Mouse (Mus musculus) cerebellum, adult 2 months (tissue): ENCODE measurements around the gene Anp32e. TPM values are rescaled to one million over a fixed set of nuclear protein-coding genes. Genes with fewer than 3 reads are reported as not detected.

Experiments
- DNase-seq, 2 experiments: peaks; one replicate each; pipeline ENCODE4 v3.0.0; 2021
- H3K27ac ChIP-seq: fragments of 200-500 bp; 2 replicates; pipeline ENCODE4 v1.5.1; 2012; ENCODE audit warnings: low read length, control low read depth, inconsistent platforms; ENCODE audit not compliant: insufficient read depth
- H3K27me3 ChIP-seq: fragments of 200-500 bp; 2 replicates; pipeline ENCODE4 v1.6.1; 2012; ENCODE audit warnings: inconsistent platforms, mild to moderate bottlenecking, low read length, moderate library complexity; ENCODE audit not compliant: control insufficient read depth, insufficient read depth
- H3K4me1 ChIP-seq: fragments of 200-500 bp; 2 replicates; pipeline ENCODE4 v1.6.1; 2011; ENCODE audit warnings: low read length; ENCODE audit not compliant: control insufficient read depth, insufficient read depth
- H3K4me3 ChIP-seq: fragments of 200-500 bp; replicated peaks from 2 replicates; pipeline ENCODE3; 2011; ENCODE audit warnings: mild to moderate bottlenecking, low read depth, low read length, control low read depth; ENCODE audit not compliant: insufficient read depth
- CTCF ChIP-seq: fragments of 200-500 bp; IDR thresholded peaks from 2 replicates; pipeline ENCODE4 v1.5.1; 2011; ENCODE audit warnings: low read depth, mild to moderate bottlenecking, control low read depth, low read length, moderate library complexity, borderline replicate concordance; ENCODE audit not compliant: insufficient read depth
- POLR2A ChIP-seq: fragments of 200-500 bp; IDR thresholded peaks from 2 replicates; pipeline ENCODE4 v1.6.1; 2011; ENCODE audit warnings: low read length, control low read depth, borderline replicate concordance; ENCODE audit not compliant: insufficient read depth
- WGBS: fragments of 180-500 bp; shearing (Covaris S2); methylation state at CpG from one replicate; pipeline ENCODE4 v1.1.7; 2018; 5-methylcytosine and 5-hydroxymethylcytosine counted together
- polyA plus RNA-seq: library from polyadenylated mRNA; depleted of rRNA; stranded (reverse); fragments of >200 nt; gene quantifications from 2 replicates; pipeline ENCODE4 v1.2.3, GENCODE M21; 2012

The Anp32e gene
- polyA plus RNA-seq, 1 experiment = 70.4 TPM

DNA sequence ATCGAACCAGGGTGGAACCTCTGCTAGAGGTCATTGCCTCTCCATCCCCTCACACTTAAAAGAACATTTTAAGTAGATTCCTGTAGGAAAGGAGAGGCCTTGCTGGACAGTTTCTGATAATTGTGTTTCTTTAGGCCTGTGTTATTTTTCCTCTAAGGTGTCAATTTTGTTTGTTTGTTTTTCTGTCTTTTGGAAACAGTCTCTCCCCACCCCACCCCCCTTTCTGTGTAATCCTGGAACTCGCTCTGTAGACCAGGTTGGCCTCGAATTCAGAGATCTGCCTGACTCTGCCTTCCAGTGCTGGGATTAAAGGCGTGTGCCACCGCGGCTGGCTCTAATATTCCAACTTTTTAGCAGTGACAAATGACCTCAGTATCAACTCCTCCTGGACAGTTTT, 787 bp upstream of the Anp32e start:
- TF ChIP-seq CTCF (no peak), POLR2A (no peak)
- 74% methylated on average over 6 of the region's 6 CpGs for WGBS
- no peak for DNase-seq
- Histone ChIP-seq H3K27me3 (no peaks in the 10 kb centered on the region), H3K27ac (no peak overlapping the region), H3K4me3 (peak overlapping the region; percentile 80), H3K4me1 (no peaks in the 10 kb centered on the region)

DNA sequence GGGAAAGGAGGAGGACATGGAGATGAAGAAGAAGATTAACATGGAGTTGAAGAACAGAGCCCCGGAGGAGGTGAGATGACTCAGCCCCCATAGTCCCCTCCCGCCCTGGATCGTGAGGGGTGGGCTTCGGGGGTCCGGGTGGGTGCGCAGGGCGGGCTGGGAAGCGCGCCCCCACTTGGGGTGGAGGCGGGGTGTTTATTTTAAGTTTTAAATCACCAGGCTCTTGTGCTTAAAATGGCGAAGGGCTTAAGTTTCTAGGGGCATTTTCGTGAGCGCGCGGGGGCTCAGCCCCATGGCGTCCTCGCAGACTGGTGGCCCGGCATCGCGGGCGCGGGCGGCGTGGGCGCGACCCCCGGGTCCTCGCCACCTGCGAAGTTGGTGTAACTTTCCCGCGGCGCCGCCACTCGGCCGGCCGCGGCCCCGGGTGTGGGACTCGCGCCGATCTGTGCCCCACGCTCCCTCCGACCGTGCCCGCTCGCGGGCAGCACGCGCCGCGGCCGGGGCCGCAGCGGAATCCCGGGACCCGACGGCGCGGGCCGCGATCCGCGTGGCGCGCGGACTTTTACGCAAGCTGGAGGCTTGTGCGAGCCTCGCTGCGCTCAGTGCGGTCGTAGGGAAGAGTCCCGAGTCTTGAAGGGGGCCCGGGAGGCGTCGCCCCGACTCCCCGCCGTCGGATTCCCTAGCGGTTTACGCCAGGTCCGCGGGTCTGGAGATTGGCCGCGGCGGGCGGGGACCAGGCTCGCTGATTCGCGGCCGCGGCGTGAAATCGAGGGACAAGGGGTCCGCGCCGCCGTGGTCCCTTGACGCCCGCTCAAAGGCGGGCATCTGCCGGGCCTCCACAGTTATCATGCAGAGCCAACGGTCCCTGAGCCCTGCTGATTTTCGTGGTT, 780 bp downstream of the Anp32e start:
- peak; percentile 44 to 61 for DNase-seq
- Histone ChIP-seq H3K4me3 (peak overlapping the region; percentile 91), H3K27me3 (no peaks in the 10 kb centered on the region), H3K27ac (peak overlapping the region; percentile 38; the same call in 1 of the 2 replicates), H3K4me1 (no peaks in the 10 kb centered on the region)
- WGBS = under 1% methylated on average over 105 of the region's 105 CpGs
- TF ChIP-seq POLR2A (no peak), CTCF (no peak)

DNA sequence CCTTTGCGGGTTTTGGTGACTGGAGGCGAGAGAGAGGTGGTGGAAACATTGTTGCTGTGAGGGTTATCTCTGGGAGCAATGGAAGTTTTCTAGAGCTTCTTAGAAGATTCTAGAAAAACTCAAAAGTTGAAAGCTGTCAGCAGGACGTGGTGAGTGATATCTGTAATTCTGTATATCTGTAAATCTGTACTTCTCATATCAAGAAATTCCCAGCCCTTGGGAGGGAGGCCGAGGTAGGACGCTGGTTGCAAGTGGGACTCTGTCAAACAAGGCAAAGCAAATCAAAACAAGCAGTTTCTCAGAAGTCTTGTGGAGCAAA, 1.4 kb downstream of the Anp32e start:
- DNase-seq = no peak
- Histone ChIP-seq H3K4me1 (no peaks in the 10 kb centered on the region), H3K4me3 (peak overlapping the region; percentile 91), H3K27ac (no peak overlapping the region), H3K27me3 (no peaks in the 10 kb centered on the region)
- 8% methylated on average over 5 of the region's 5 CpGs for WGBS
- TF ChIP-seq CTCF = no peak
- no peak for TF ChIP-seq POLR2A

DNA sequence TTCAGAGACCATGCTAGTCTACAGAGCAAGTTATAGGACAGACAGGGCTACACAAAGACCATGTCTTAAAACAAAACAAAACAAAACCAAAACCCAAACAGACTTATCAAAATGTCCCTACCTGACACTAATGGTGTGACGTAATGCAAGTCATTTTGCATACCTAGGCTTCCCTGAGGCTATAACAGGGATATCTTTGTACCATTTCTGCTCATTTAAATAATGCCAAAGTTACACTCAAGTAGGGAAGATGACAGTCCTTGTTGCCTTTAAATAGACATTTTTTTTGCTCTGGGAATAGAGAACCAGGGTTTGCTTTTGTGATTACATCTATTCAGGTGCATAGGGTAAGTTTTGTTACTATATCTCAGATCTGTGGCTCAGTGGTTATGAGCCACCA, 2.4 kb downstream of the Anp32e start:
- no peak overlapping the region for H3K27ac ChIP-seq
- no peak for DNase-seq
- H3K4me1 ChIP-seq = no peaks in the 10 kb centered on the region
- H3K4me3 ChIP-seq = no peak overlapping the region
- TF ChIP-seq POLR2A (no peak), CTCF (no peak)
- WGBS = 95% methylated on average over 1 of the region's 1 CpGs
- H3K27me3 ChIP-seq = no peaks in the 10 kb centered on the region

DNA sequence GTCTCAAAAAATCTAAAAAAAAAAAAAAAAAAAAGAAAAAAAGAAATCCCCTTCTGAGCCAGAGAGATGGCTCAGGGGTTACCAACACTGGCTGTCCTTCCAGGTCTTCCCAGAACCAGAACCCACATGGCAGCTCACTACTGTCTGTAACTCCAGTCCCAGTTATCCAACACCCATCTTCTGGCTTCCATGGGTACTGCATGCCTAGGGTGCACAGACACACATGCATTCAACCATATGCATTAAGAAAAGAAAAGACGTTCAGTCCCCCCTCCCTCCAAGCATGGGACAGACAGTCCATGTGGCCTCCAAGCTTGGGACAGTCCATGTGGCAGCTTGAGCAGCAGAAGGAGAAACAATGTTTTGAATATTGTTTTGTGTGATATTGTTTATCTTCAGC, 3.1 kb downstream of the Anp32e start:
- no peak for DNase-seq
- no peak overlapping the region for H3K4me3 ChIP-seq
- no peaks in the 10 kb centered on the region for H3K4me1 ChIP-seq
- WGBS = 24% methylated on average over 1 of the region's 1 CpGs
- no peaks in the 10 kb centered on the region for H3K27me3 ChIP-seq
- TF ChIP-seq CTCF = no peak
- no peak for TF ChIP-seq POLR2A
- H3K27ac ChIP-seq = no peak overlapping the region

DNA sequence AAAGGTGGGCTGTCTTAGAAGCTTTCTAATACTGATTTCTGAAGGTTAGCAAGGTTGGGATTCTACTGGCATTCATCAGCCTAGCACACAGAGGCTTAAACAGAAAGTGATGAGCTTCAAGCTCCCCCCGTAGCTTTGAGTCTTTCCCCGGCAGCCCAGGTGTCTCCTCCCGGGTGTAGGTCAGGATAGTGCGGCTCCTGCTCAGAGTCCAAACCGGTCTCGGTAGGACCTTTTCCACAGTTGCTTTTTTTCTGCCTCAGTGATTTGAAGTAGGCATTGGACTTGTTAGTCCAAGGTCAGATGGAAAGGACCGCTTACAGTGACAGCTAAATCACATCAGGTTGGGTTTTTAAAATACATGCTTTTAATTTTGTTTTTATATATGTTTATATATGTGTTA, 3.5 kb downstream of the Anp32e start:
- no peak overlapping the region for H3K4me3 ChIP-seq
- whole genome bisulfite sequencing = 72% methylated on average over 7 of the region's 7 CpGs
- TF ChIP-seq POLR2A (no peak), CTCF (no peak)
- no peak for DNase-seq
- H3K27ac ChIP-seq = no peak overlapping the region
- no peaks in the 10 kb centered on the region for H3K4me1 ChIP-seq
- H3K27me3 ChIP-seq = no peaks in the 10 kb centered on the region

DNA sequence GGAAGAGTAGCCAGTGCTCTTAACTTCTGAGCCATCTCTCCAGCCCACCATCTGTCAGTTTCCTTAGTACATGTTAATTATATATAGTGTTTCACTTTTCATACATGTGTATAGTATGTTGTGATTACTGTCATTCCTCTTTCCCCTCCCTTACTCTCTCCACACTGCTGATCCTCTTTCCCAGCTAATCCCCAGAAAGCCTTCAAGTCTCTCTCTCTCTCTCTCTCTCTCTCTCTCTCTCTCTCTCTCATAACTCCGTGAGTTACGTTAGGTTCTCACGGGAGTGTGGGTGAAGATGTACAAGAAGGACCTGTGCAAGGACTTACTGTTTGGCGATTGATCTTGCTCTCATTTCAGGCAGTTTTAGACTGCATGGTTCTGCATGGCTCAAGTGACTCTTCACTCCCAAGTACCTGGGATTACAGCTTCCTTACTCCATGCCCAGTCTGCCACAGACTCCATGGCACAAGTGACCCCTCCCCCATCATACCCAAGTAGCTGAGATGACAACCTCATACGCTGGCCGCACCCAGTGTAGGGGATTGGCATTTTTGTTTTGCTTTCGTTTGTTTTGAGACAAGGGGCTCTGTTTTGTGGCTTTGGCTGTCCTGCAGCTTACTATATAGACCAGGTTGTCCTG, 4.2 kb downstream of the Anp32e start:
- Histone ChIP-seq H3K27ac (no peak overlapping the region), H3K4me3 (no peak overlapping the region), H3K4me1 (no peaks in the 10 kb centered on the region), H3K27me3 (no peaks in the 10 kb centered on the region)
- WGBS = 91% methylated on average over 7 of the region's 7 CpGs
- DNase-seq = no peak
- TF ChIP-seq POLR2A (no peak), CTCF (no peak)

DNA sequence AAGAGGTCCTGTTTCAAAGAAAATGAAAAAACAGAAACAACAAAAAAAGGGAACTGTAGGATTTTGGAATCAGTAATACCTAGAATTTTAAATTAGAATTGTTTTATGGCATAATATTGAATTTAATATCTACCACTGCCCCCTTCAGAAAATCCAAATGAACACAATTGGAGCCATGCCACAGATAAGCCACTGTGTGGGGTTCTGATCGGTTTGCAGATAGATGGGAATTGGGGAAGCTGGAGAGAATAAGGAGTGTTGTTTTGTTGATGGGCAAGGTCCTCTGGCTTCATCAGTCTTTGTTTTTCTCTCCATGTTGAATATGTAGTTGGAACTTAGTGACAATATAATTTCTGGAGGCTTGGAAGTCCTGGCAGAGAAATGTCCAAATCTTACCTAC, 5.4 kb downstream of the Anp32e start:
- no peak overlapping the region for H3K27ac ChIP-seq
- no peaks in the 10 kb centered on the region for H3K4me1 ChIP-seq
- H3K27me3 ChIP-seq = no peaks in the 10 kb centered on the region
- TF ChIP-seq CTCF = no peak
- no peak for TF ChIP-seq POLR2A
- no peak for DNase-seq
- WGBS = 78% methylated on average over 1 of the region's 1 CpGs
- H3K4me3 ChIP-seq = no peak overlapping the region
